Mouse (Mus musculus): ENCODE measurements around the gene Selenoh.

- TF ChIP-seq GATA1 (IDR thresholded peaks at IDR 0.05; ENCODE audit: low read length) (no peak), TAL1 (IDR thresholded peaks at IDR 0.05; ENCODE audit: low read length) (no peak)
Observed at GRCm38 (mm10) chr2:84704329-84704728, 33.8 kb upstream of the Selenoh start.

All from erythroblast, embryonic 14.5 days (primary cell).